Mouse (Mus musculus) embryonic facial prominence, embryonic 13.5 days (tissue): Measurements from ENCODE around the gene Hnrnpf. TPM values are rescaled to one million over a fixed set of nuclear protein-coding genes. Genes with fewer than 3 reads are reported as not detected.

Source experiments
- ATAC-seq: fragments of 200-750 bp; cut with Nextera tagmentation; 2 replicates; pipeline ENCODE4 v1.8.0; 2017; ENCODE audit warnings: low read depth; ENCODE audit not compliant: insufficient number of reproducible peaks, insufficient read depth, low FRiP score, low TSS enrichment
- H3K27ac ChIP-seq: fragments of 300-500 bp; sonication (generic); 2 replicates; pipeline ENCODE4 v1.5.1; 2015; ENCODE audit warnings: moderate library complexity, mild to moderate bottlenecking, inconsistent platforms
- H3K27me3 ChIP-seq: fragments of 300-500 bp; sonication (generic); 2 replicates; pipeline ENCODE4 v1.6.1; 2015; ENCODE audit warnings: mild to moderate bottlenecking, inconsistent platforms
- H3K36me3 ChIP-seq: fragments of 300-500 bp; sonication (generic); 2 replicates; pipeline ENCODE4 v1.6.1; 2015; ENCODE audit warnings: mild to moderate bottlenecking, inconsistent platforms
- H3K4me1 ChIP-seq: fragments of 300-500 bp; sonication (generic); 2 replicates; pipeline ENCODE4 v1.6.1; 2015; ENCODE audit warnings: inconsistent platforms
- H3K4me2 ChIP-seq: fragments of 300-500 bp; sonication (generic); 2 replicates; pipeline ENCODE4 v1.6.1; 2015; ENCODE audit warnings: moderate library complexity, mild to moderate bottlenecking, inconsistent platforms
- H3K4me3 ChIP-seq: fragments of 300-500 bp; sonication (generic); 2 replicates; pipeline ENCODE4 v1.5.1; 2015; ENCODE audit warnings: mild to moderate bottlenecking, inconsistent platforms
- H3K9ac ChIP-seq: fragments of 300-500 bp; sonication (generic); 2 replicates; pipeline ENCODE4 v1.6.1; 2015; ENCODE audit warnings: mild to moderate bottlenecking, inconsistent platforms
- H3K9me3 ChIP-seq: fragments of 300-500 bp; sonication (generic); 2 replicates; pipeline ENCODE4 v1.6.1; 2016; ENCODE audit warnings: inconsistent platforms
- whole genome bisulfite sequencing: fragments of 180-500 bp; shearing (Covaris S2); methylation state at CpG from one replicate; pipeline ENCODE4 v1.1.7; 2015; ENCODE audit warnings: mixed read lengths; 5-methylcytosine and 5-hydroxymethylcytosine counted together
- polyA plus RNA-seq: library from polyadenylated mRNA; unstranded; fragments of >200 nt; fragmentation: Nextera tagmentation; extraction: Ambion mirVana; gene quantifications from 2 replicates; pipeline ENCODE4 v1.2.1, GENCODE M21; 2015

Hnrnpf gene
- polyA plus RNA-seq, 1 experiment from 2014 or later = 612 TPM

DNA sequence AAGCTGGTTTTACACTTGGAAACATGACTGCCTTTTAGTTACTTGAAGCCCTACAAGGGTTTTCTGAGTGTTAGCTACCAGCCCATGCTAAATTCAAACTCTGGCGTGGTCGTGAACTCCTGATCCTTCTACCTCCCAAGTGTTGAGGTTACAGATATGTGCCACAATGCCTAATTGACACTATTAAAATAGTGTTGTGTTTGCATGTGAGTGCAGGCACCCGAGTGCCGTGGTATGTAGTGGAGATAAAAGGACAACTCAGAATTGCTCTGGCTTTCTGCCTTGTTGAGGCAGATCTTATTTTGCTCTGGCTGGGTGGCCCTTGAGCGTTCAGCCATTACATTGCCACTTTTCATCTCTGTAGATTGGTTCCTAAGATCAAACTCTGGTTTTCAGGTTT lies 28.6 kb downstream of the Hnrnpf start:
- no peak for ATAC-seq
- H3K4me2 ChIP-seq = no peak overlapping the region
- no peak overlapping the region for H3K4me3 ChIP-seq
- no peak overlapping the region for H3K9ac ChIP-seq
- no peak overlapping the region for H3K27ac ChIP-seq
- H3K36me3 ChIP-seq = peaks cover 44% of the 10 kb centered on the region
- H3K4me1 ChIP-seq = no peaks in the 10 kb centered on the region
- no peaks in the 10 kb centered on the region for H3K27me3 ChIP-seq
- no peaks in the 10 kb centered on the region for H3K9me3 ChIP-seq
- 92% methylated on average over 5 of the region's 5 CpGs for WGBS

DNA sequence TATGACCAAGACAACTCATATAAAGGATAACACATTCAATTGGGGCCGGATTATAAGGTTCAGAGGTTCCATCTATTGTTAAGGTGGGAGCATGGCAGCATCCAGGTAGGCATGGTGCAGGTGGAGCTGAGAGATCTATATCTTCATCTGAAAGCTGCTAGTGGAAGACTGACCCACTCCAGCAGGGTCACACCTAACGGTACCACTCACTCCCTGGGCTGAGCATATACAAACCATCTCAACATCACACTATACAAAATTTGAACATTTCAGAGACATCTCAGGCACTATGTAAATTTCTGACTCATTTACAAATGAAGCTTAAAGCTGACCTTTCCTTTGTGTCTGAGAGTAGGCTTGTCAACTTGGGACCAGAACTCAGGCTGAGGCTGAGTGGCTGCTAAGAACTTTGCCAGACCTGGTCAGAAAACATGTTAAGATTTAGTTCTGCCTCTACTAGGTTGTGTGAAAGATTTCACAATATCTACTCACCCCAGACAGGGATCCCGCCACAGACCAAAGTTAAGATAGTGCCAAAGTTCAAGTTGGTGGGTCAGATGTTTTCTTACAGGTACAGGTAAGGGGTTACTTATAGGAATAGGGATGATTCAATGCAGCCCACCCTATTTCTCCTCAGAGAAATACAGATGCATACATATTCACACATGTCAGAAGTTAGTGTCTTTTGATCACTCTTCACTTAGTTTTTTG lies 30.0 kb downstream of the Hnrnpf start:
- H3K9me3 ChIP-seq = no peaks in the 10 kb centered on the region
- WGBS = 91% methylated on average over 3 of the region's 3 CpGs

DNA sequence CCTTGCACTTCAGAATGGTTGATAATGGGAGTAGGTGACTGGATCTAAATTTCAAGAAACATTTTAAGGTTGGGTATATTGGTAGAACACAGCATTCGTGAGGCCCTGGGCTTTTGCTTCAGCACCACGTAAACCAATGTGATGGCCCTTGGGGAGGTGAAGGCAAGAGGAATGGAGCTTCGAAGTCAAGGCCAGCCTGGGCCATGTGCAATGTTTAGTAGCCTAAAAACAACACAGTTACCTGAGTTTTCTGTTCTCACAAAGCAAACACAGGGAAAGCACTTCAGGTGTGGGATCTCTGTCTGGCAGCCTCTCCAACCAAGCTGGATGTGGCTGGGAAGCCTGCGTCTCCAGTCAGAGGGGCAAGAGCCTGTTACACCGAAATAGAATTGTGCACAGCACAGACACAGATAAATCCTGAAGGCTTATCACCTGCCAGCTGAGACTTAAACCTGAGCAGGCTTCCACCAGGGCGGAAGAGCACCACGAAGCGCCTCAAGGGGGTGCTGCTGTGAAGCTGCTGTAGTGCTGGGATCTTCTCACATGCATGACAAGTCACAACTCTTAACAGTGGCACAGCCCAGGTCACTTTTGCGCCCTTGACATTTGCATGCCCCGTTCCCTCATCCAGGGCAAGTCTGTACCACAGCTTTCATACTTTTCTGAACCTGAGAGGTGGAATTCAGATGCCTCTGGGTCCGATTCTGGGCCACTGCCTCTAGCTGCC lies 32.4 kb downstream of the Hnrnpf start:
- WGBS = 58% methylated on average over 11 of the region's 11 CpGs
- H3K27me3 ChIP-seq = no peaks in the 10 kb centered on the region
- peak; percentile 58; the same call in 1 of the 2 replicates for ATAC-seq

More for the DNA sequence above, 30.0 kb downstream of the Hnrnpf start:
- H3K4me1 ChIP-seq = no peaks in the 10 kb centered on the region
- H3K36me3 ChIP-seq = peaks cover 44% of the 10 kb centered on the region
- no peaks in the 10 kb centered on the region for H3K27me3 ChIP-seq
- H3K4me3 ChIP-seq = no peak overlapping the region
- no peak for ATAC-seq
- no peak overlapping the region for H3K27ac ChIP-seq
- no peak overlapping the region for H3K9ac ChIP-seq
- no peak overlapping the region for H3K4me2 ChIP-seq

GRCm38 (mm10) chr6:117934301-117934700 lies 34.2 kb downstream of the Hnrnpf start:
- 86% methylated on average over 6 of the region's 6 CpGs for WGBS
- no peak overlapping the region for H3K4me2 ChIP-seq
- H3K4me3 ChIP-seq = no peak overlapping the region
- no peak for ATAC-seq
- no peak overlapping the region for H3K9ac ChIP-seq
- peaks cover 8% of the 10 kb centered on the region for H3K36me3 ChIP-seq
- H3K27me3 ChIP-seq = no peaks in the 10 kb centered on the region
- H3K27ac ChIP-seq = no peak overlapping the region
- H3K9me3 ChIP-seq = no peaks in the 10 kb centered on the region
- H3K4me1 ChIP-seq = no peaks in the 10 kb centered on the region

More for the DNA sequence above, 32.4 kb downstream of the Hnrnpf start:
- H3K4me2 ChIP-seq = no peak overlapping the region
- H3K27ac ChIP-seq = no peak overlapping the region
- H3K4me3 ChIP-seq = no peak overlapping the region
- no peak overlapping the region for H3K9ac ChIP-seq
- no peaks in the 10 kb centered on the region for H3K4me1 ChIP-seq
- peaks cover 24% of the 10 kb centered on the region for H3K36me3 ChIP-seq
- no peaks in the 10 kb centered on the region for H3K9me3 ChIP-seq

- H3K27ac ChIP-seq = no peak overlapping the region
- H3K4me3 ChIP-seq = no peak overlapping the region
- H3K9ac ChIP-seq = no peak overlapping the region
- WGBS = 89% methylated on average over 14 of the region's 14 CpGs
- H3K27me3 ChIP-seq = no peaks in the 10 kb centered on the region
- H3K4me1 ChIP-seq = no peaks in the 10 kb centered on the region
- no peak overlapping the region for H3K4me2 ChIP-seq
- no peaks in the 10 kb centered on the region for H3K36me3 ChIP-seq
- no peaks in the 10 kb centered on the region for H3K9me3 ChIP-seq
- ATAC-seq = no peak
These were observed 35.8 kb downstream of the Hnrnpf start for GRCm38 (mm10) chr6:117935681-117936612.

GRCm38 (mm10) chr6:117937222-117937932 lies 37.3 kb downstream of the Hnrnpf start, which contains the start of gene Fxyd4:
TSS of gene Fxyd4 (minus strand) at chr6:117937692.
- no peak within 1 kb of the TSS for H3K27ac ChIP-seq
- no peak within 1 kb of the TSS for H3K4me2 ChIP-seq
- 74% methylated on average over 10 of the region's 10 CpGs for WGBS
- ATAC-seq = no peak; the same call in 1 of the 2 replicates
- H3K36me3 ChIP-seq = no peaks in the 10 kb centered on the region
- no peak within 1 kb of the TSS for H3K4me3 ChIP-seq
- H3K9ac ChIP-seq = no peak within 1 kb of the TSS
- no peaks in the 10 kb centered on the region for H3K27me3 ChIP-seq
- no peaks in the 10 kb centered on the region for H3K9me3 ChIP-seq
- H3K4me1 ChIP-seq = no peaks in the 10 kb centered on the region

- H3K9me3 ChIP-seq = no peaks in the 10 kb centered on the region
- H3K4me2 ChIP-seq = no peak overlapping the region
- no peak overlapping the region for H3K27ac ChIP-seq
- H3K4me1 ChIP-seq = no peaks in the 10 kb centered on the region
- 87% methylated on average over 10 of the region's 10 CpGs for WGBS
- no peaks in the 10 kb centered on the region for H3K36me3 ChIP-seq
- H3K9ac ChIP-seq = no peak overlapping the region
- no peak overlapping the region for H3K4me3 ChIP-seq
- no peaks in the 10 kb centered on the region for H3K27me3 ChIP-seq
- no peak for ATAC-seq
These were observed 38.8 kb downstream of the Hnrnpf start for GRCm38 (mm10) chr6:117938951-117939350.

GRCm38 (mm10) chr6:117942769-117943168 lies 42.6 kb downstream of the Hnrnpf start:
- 80% methylated on average over 10 of the region's 10 CpGs for WGBS
- H3K4me1 ChIP-seq = no peaks in the 10 kb centered on the region
- no peaks in the 10 kb centered on the region for H3K36me3 ChIP-seq
- no peak overlapping the region for H3K4me3 ChIP-seq
- H3K9ac ChIP-seq = no peak overlapping the region
- no peak for ATAC-seq
- no peaks in the 10 kb centered on the region for H3K9me3 ChIP-seq
- no peak overlapping the region for H3K4me2 ChIP-seq
- H3K27me3 ChIP-seq = no peaks in the 10 kb centered on the region
- no peak overlapping the region for H3K27ac ChIP-seq

- no peaks in the 10 kb centered on the region for H3K36me3 ChIP-seq
- no peak overlapping the region for H3K4me3 ChIP-seq
- H3K27ac ChIP-seq = no peak overlapping the region
- no peak overlapping the region for H3K9ac ChIP-seq
- H3K4me1 ChIP-seq = no peaks in the 10 kb centered on the region
- WGBS = 84% methylated on average over 2 of the region's 2 CpGs
- no peak overlapping the region for H3K4me2 ChIP-seq
- no peaks in the 10 kb centered on the region for H3K27me3 ChIP-seq
- ATAC-seq = no peak
- no peaks in the 10 kb centered on the region for H3K9me3 ChIP-seq
These were observed 43.8 kb downstream of the Hnrnpf start for GRCm38 (mm10) chr6:117943899-117944298.

GRCm38 (mm10) chr6:117952330-117952729 lies 52.2 kb downstream of the Hnrnpf start:
- Histone ChIP-seq H3K9me3 (0 out of 2 replicates have a peak, but pooled peaks cover 2% of the 10 kb centered on the region), H3K4me1 (peaks cover 5% of the 10 kb centered on the region; the same call in 1 of the 2 replicates), H3K4me3 (no peak overlapping the region), H3K4me2 (no peak overlapping the region), H3K27ac (no peak overlapping the region), H3K27me3 (0 out of 2 replicates have a peak, but pooled peaks cover 2% of the 10 kb centered on the region), H3K36me3 (no peaks in the 10 kb centered on the region), H3K9ac (no peak overlapping the region)
- WGBS = 90% methylated on average over 4 of the region's 4 CpGs
- ATAC-seq = no peak

- WGBS = 67% methylated on average over 6 of the region's 6 CpGs
- Histone ChIP-seq H3K4me3 (no peak overlapping the region), H3K9ac (no peak overlapping the region), H3K27ac (no peak overlapping the region), H3K4me1 (peaks cover 5% of the 10 kb centered on the region; the same call in 1 of the 2 replicates), H3K9me3 (0 out of 2 replicates have a peak, but pooled peaks cover 2% of the 10 kb centered on the region), H3K36me3 (no peaks in the 10 kb centered on the region), H3K27me3 (0 out of 2 replicates have a peak, but pooled peaks cover 2% of the 10 kb centered on the region), H3K4me2 (no peak overlapping the region)
- ATAC-seq = no peak
These were observed 56.0 kb downstream of the Hnrnpf start for GRCm38 (mm10) chr6:117956161-117956560.
